In genomic region chr10:26328843-26329242, GRCm38 (mm10) we compare ENCODE assay signal across 22 mouse cellular contexts.
"Had no signal": no experiment of that assay in that cellular context is flagged by ENCODE, and none has a peak within 500 bp of the region (broad histone marks: within the 10 kb centered on the region; RNA-seq: fewer than 3 reads in every experiment).

No protein-coding gene starts in this region.

- H3K27ac ChIP-seq: liver, embryonic 13.5 days; liver, embryonic 15.5 days; lung, embryonic 15.5 days; macrophage; midbrain, embryonic 10.5 days; stomach, embryonic 15.5 days; stomach, postnatal 0 days had no signal

- H3K4me2 ChIP-seq: liver, embryonic 11.5 days; liver, embryonic 13.5 days; liver, embryonic 15.5 days; lung, embryonic 15.5 days; midbrain, embryonic 12.5 days; stomach, embryonic 15.5 days had no signal

- ATAC-seq: liver, postnatal 0 days; lung, postnatal 0 days; midbrain, embryonic 16.5 days had no signal

- H3K36me3 ChIP-seq: liver, embryonic 15.5 days; stomach, embryonic 15.5 days had no signal

- H3K27me3 ChIP-seq: liver, embryonic 13.5 days; liver, embryonic 15.5 days; lung, embryonic 15.5 days; megakaryocyte, embryonic 14.5 days; stomach, embryonic 15.5 days had no signal

- H3K9ac ChIP-seq: liver, embryonic 13.5 days; liver, embryonic 15.5 days; liver, postnatal 0 days; lung, embryonic 15.5 days; midbrain, embryonic 12.5 days; stomach, embryonic 15.5 days had no signal

- H3K9me3 ChIP-seq: liver, embryonic 13.5 days; liver, embryonic 15.5 days; lung, embryonic 15.5 days; megakaryocyte, embryonic 14.5 days; midbrain, embryonic 10.5 days; midbrain, embryonic 12.5 days; stomach, embryonic 15.5 days had no signal

- H3K4me3 ChIP-seq: liver, embryonic 13.5 days; liver, embryonic 15.5 days; lung, embryonic 15.5 days; megakaryocyte, embryonic 14.5 days; midbrain, embryonic 10.5 days; midbrain, embryonic 12.5 days; myocyte; stomach, embryonic 15.5 days had no signal

- DNase-seq: liver, embryonic 13.5 days; liver, postnatal 0 days; lung, adult 2 months; lung, postnatal 14 days; lung, postnatal 36 days; midbrain, embryonic 14.5 days; right cerebral cortex, postnatal 14 days; thymus, adult 2 months; thymus, postnatal 14 days; thymus, postnatal 36 days had no signal

- H3K4me1 ChIP-seq: liver, embryonic 13.5 days; liver, embryonic 15.5 days; lung, embryonic 15.5 days; stomach, embryonic 15.5 days had no signal
